Mouse (Mus musculus) hindbrain, embryonic 13.5 days (tissue): ENCODE results near the gene Paqr6. TPM values are rescaled to one million over a fixed set of nuclear protein-coding genes. Genes with fewer than 3 reads are reported as not detected.

Experiments
- ATAC-seq: fragments of 200-750 bp; cut with Nextera tagmentation; 2 replicates; pipeline ENCODE4 v1.8.0; 2017; ENCODE audit warnings: moderate TSS enrichment; ENCODE audit not compliant: low FRiP score
- H3K27ac ChIP-seq: fragments of 300-500 bp; sonication (generic); 2 replicates; pipeline ENCODE4 v1.5.1; 2015; ENCODE audit warnings: inconsistent platforms, mild to moderate bottlenecking, moderate library complexity
- H3K27me3 ChIP-seq: fragments of 300-500 bp; sonication (generic); 2 replicates; pipeline ENCODE4 v1.6.1; 2015; ENCODE audit warnings: mild to moderate bottlenecking, inconsistent platforms
- H3K36me3 ChIP-seq: fragments of 300-500 bp; sonication (generic); 2 replicates; pipeline ENCODE4 v1.6.1; 2015; ENCODE audit warnings: mild to moderate bottlenecking, inconsistent platforms
- H3K4me1 ChIP-seq: fragments of 300-500 bp; sonication (generic); replicated peaks from 2 replicates; pipeline ENCODE4 v1.6.1; 2015; ENCODE audit warnings: inconsistent platforms
- H3K4me2 ChIP-seq: fragments of 300-500 bp; sonication (generic); 2 replicates; pipeline ENCODE4 v1.6.1; 2015; ENCODE audit warnings: inconsistent platforms, mild to moderate bottlenecking, moderate library complexity
- H3K4me3 ChIP-seq: fragments of 300-500 bp; sonication (generic); 2 replicates; pipeline ENCODE4 v1.5.1; 2015; ENCODE audit warnings: mild to moderate bottlenecking, inconsistent platforms
- H3K9ac ChIP-seq: fragments of 300-500 bp; sonication (generic); 2 replicates; pipeline ENCODE4 v1.6.1; 2015; ENCODE audit warnings: mild to moderate bottlenecking, inconsistent platforms
- H3K9me3 ChIP-seq: fragments of 300-500 bp; sonication (generic); 2 replicates; pipeline ENCODE4 v1.6.1; 2016; ENCODE audit warnings: inconsistent platforms
- WGBS: fragments of 180-500 bp; shearing (Covaris S2); methylation state at CpG from one replicate; pipeline ENCODE4 v1.1.7; 2015; 5-methylcytosine and 5-hydroxymethylcytosine counted together
- polyA plus RNA-seq: library from polyadenylated mRNA; unstranded; fragments of >200 nt; fragmentation: Nextera tagmentation; extraction: Ambion mirVana; gene quantifications from 2 replicates; pipeline ENCODE4 v1.2.1, GENCODE M21; 2015

Paqr6 gene
- polyA plus RNA-seq, 1 experiment from 2014 or later, result 2.9 TPM

DNA sequence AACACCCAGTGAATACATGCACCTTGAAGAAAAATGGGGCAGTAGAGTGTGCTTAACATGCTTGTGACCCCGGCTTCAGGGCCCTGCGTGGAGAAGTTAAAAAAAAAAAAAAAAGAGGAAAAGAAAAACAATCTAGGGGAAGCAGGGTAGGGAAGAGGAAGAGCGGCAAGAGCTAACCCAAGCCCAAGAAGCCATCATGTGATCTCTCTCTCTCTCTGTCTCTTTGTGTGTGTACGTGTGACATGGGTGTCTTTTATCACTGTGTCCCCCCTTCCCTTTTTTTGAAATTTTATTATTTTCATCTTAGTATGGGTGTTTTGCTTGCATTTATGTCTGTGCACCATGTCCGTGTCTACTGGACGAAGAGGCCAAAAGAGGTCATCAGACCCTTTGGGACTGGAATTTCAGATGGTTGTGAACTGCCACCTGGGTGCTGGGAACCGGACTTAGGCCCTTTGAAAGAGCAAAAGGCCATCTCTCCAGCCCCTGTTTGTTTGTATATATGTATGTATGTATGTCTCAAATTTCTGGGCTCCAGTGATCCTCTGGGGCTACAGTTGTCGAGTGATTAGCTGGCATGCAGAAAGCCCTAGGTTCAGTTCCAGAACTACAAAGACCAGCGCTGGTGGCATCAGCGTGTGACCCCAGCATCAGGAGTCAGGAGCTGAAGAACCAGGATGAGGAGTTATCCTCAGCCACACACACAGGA lies 39.3 kb downstream of the Paqr6 start:
- peaks cover 5% of the 10 kb centered on the region for H3K4me1 ChIP-seq
- H3K9ac ChIP-seq, result no peak overlapping the region
- H3K36me3 ChIP-seq, result peaks cover 4% of the 10 kb centered on the region; the same call in 1 of the 2 replicates
- no peak overlapping the region for H3K27ac ChIP-seq
- ATAC-seq, result no peak
- 95% methylated on average over 10 of the region's 10 CpGs for WGBS
- no peak overlapping the region for H3K4me3 ChIP-seq
- no peaks in the 10 kb centered on the region for H3K9me3 ChIP-seq
- H3K27me3 ChIP-seq, result no peaks in the 10 kb centered on the region
- H3K4me2 ChIP-seq, result no peak overlapping the region

DNA sequence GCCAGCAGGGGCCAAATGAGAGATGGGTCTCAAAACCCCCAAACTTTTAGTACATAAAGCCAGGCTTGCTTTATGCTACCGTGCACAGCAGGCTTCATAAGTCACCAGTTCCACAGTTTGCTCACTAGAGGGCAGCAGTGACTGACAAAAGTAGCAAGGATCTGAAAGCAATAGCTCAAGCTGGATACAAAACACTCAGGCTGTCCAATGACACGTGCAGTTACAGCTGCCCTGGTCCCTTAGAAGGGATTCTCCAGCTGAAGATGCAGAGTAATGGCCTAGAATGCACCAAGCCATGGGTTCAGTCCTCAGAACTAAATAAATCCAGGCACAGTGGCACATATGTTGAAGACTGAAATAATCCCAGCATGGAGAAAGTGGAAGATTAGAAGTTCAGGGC lies 42.7 kb downstream of the Paqr6 start:
- WGBS, result 0% methylated on average over 2 of the region's 2 CpGs
- Histone ChIP-seq H3K27me3 (no peaks in the 10 kb centered on the region), H3K27ac (no peak overlapping the region), H3K4me3 (no peak overlapping the region), H3K4me1 (peaks cover 27% of the 10 kb centered on the region), H3K4me2 (no peak overlapping the region), H3K36me3 (peaks cover 12% of the 10 kb centered on the region), H3K9ac (0 out of 2 replicates have a peak overlapping the region, but pooled peaks have one; percentile 83), H3K9me3 (no peaks in the 10 kb centered on the region)
- 0 out of 2 replicates have a peak, but pooled peaks have one; percentile 21 for ATAC-seq

DNA sequence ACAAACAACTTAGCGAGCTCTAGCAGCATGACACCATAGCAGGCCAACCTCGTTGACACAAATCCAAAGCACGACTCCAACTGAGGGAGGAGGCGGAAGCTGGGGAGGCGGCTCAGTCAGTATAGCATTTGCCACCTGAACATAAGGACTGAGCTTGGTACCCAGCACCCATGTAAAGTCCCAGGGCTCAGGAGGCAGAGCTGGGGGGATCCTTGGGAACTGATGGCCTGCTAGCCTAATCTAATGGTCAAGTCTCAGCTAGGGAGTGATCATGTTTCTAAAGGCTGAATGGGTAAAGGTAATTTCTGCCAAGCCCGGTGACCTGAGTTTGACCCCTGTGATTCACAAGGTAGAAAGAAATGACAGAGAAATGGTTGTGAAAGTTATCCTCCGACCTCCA lies 43.1 kb downstream of the Paqr6 start:
- Histone ChIP-seq H3K27me3 (no peaks in the 10 kb centered on the region), H3K27ac (no peak overlapping the region), H3K4me3 (no peak overlapping the region), H3K4me1 (peaks cover 27% of the 10 kb centered on the region), H3K4me2 (no peak overlapping the region), H3K36me3 (peaks cover 16% of the 10 kb centered on the region), H3K9ac (0 out of 2 replicates have a peak overlapping the region, but pooled peaks have one; percentile 83), H3K9me3 (no peaks in the 10 kb centered on the region)
- ATAC-seq, result no peak
- 61% methylated on average over 7 of the region's 7 CpGs for WGBS

DNA sequence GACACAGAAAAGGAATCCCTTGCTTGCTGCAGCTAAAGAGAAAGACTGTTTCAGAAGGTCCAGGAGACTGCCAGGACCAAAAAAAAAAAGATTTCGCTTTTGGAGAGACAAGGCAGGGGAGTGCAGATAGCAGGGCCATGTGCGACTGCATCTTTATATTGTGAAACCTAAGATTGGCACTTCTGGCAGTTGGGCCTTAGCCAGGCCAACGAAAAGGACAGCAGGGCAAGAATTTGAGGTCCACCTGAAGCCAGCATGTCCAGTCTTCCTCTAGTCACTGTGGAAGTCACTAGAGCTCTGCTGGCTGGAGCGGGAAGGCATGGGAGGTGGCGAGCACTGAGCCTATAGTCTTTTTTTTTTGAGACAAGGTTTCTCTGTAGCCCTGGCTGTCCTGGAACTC lies 44.6 kb downstream of the Paqr6 start:
- Histone ChIP-seq H3K36me3 (peaks cover 30% of the 10 kb centered on the region), H3K4me2 (peak overlapping the region; percentile 76), H3K27me3 (no peaks in the 10 kb centered on the region), H3K4me1 (peaks cover 27% of the 10 kb centered on the region), H3K4me3 (peak overlapping the region; percentile 61), H3K9me3 (no peaks in the 10 kb centered on the region), H3K27ac (no peak overlapping the region), H3K9ac (peak overlapping the region; percentile 83)
- ATAC-seq, result no peak
- 67% methylated on average over 5 of the region's 5 CpGs for WGBS

DNA sequence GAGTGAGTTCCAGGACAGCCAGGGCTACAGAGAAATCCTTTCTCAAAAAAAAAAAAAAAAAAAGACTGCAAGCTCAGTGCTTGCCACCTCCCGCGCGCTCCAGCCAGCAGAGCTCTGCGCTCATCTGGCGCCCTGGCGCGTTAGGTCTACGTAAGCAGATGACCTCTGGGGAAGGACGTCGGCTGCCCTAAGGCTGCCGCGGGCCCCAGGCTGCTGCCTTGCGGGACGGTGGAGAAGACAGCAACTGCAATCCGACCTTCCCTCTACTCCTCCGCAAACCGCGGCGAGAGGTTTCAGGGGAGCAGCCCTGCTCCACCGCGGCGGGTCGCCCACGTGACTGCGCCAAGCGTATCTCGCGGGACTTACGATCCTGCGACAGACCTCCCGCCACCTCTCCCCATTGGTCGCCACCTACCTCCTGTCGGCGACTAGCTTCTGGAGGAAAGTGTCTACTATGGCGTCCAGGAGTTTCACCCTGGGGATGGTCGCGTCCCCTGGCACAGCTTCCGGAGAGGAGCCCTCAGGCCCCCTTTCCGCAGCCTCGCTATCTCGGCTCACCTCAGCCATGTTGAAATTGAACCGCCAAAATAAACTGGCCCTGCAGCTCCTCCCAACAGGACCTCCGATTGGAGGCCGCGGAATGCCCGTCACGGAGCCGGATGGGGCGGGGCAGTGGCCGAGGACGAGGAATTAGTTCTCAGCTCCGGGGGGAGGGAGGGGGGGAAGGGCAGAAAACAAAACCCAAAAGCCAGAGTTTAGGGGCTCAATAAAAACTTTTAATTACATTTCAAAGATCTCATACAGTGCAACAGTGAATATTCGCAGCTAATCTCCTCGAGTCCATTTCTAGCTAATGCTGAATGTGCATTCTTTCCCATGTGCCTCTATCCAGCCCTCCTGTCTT lies 45.6 kb downstream of the Paqr6 start, which contains the start of gene Pmf1:
Gene Pmf1, minus strand, starts transcription at position 591 of the 904 bp plus-strand sequence.
- Histone ChIP-seq H3K27ac (peak within 1 kb of the TSS; percentile 92), H3K36me3 (peaks cover 40% of the 10 kb centered on the region), H3K4me3 (peak within 1 kb of the TSS; percentile 61), H3K4me1 (peaks cover 27% of the 10 kb centered on the region), H3K9ac (peak within 1 kb of the TSS; percentile 83), H3K4me2 (peak within 1 kb of the TSS; percentile 76), H3K9me3 (no peaks in the 10 kb centered on the region), H3K27me3 (no peaks in the 10 kb centered on the region)
- WGBS, result under 1% methylated on average over 54 of the region's 54 CpGs
- peak; percentile 94 for ATAC-seq

DNA sequence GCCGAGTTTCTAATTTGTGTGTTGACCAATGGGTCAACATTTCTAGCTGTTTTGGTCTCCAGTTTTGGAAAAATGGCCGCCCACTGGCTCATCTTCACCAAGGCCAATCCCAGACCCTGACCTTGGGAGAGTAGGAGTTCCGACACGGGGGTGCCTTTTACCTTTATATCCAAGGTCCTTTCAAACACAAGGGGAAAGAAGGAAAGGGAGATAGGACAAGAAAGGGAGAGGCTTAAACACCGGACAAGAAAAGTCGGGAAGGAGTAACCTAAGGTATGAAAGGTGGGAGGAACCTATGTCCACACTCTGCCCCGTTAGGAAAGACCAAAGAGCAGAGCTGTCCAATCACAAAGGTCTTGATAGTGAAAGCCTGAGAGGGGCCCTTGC lies 46.3 kb downstream of the Paqr6 start:
- peak overlapping the region; percentile 83; the same call in 1 of the 2 replicates for H3K9ac ChIP-seq
- ATAC-seq, result no peak
- H3K4me2 ChIP-seq, result peak overlapping the region; percentile 76
- peaks cover 46% of the 10 kb centered on the region for H3K36me3 ChIP-seq
- H3K27me3 ChIP-seq, result no peaks in the 10 kb centered on the region
- 31% methylated on average over 7 of the region's 7 CpGs for WGBS
- peak overlapping the region; percentile 61 for H3K4me3 ChIP-seq
- H3K27ac ChIP-seq, result peak overlapping the region; percentile 92; the same call in 1 of the 2 replicates
- peaks cover 27% of the 10 kb centered on the region for H3K4me1 ChIP-seq
- H3K9me3 ChIP-seq, result no peaks in the 10 kb centered on the region

DNA sequence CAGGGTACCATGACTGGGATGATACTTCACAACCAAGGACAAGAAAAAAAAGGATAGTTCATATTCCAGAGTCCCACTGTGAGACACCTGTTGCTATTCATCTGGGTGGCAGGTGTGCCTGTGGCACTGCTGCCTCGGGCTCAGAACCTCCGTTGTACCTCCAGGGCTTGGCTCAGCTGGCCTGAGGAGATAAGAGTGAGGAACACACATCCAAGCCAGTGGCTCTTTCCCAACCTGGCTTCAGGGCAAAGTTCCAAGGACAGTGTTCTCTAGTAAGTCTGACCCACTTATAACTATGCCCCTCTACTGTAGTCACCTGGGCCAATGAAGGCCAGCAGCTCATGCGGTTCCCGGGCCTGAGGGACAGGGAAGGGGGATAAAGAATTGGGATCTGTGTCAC lies 47.3 kb downstream of the Paqr6 start:
- Histone ChIP-seq H3K4me3 (no peak overlapping the region), H3K9me3 (no peaks in the 10 kb centered on the region), H3K9ac (no peak overlapping the region), H3K36me3 (peaks cover 57% of the 10 kb centered on the region), H3K27me3 (no peaks in the 10 kb centered on the region), H3K4me1 (peaks cover 27% of the 10 kb centered on the region), H3K27ac (no peak overlapping the region), H3K4me2 (no peak overlapping the region)
- 89% methylated on average over 4 of the region's 4 CpGs for WGBS
- ATAC-seq, result no peak

DNA sequence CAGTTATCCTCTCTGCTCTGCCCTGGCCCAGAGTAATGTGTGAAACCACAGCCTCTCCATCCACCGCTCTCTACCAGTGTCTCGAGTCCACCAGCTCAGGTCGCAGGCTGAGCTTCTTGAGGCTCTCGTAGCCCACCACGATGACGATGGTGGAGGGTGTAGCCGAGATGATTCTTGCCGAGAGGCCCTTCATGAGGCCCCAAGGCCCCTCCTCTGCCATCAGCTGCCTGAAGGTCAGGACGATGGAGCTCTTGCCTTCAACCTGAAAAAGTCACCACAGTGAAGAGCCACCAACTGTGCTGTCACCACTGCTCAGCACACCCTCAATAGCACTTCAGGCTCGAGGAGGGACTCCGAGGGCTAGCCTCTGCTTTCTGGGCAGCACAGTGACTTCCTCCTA lies 48.3 kb downstream of the Paqr6 start:
- ATAC-seq, result no peak
- no peak overlapping the region for H3K4me2 ChIP-seq
- no peak overlapping the region for H3K9ac ChIP-seq
- H3K4me1 ChIP-seq, result peaks cover 27% of the 10 kb centered on the region
- WGBS, result 93% methylated on average over 11 of the region's 11 CpGs
- H3K4me3 ChIP-seq, result no peak overlapping the region
- no peaks in the 10 kb centered on the region for H3K9me3 ChIP-seq
- no peak overlapping the region for H3K27ac ChIP-seq
- H3K36me3 ChIP-seq, result peaks cover 65% of the 10 kb centered on the region
- H3K27me3 ChIP-seq, result no peaks in the 10 kb centered on the region

DNA sequence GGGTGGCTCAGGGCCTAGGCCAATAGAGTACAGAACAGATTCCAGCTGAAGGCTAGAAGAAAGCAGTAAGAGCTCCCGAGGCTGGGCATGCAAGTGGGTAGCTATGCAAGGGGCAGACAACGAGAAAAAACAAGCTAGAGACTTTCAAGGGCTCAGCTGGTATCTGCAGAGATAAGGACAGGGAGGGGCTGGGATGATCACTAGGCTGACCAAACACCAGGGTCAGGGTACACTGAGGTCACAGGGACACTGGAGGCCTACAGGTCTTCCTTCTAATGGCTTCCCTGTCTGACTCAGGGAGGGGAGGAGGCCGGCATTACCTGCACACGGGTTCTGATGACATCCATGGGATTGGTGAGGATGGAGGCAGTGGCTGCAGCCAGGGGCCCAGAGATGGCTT lies 51.3 kb downstream of the Paqr6 start:
- peak overlapping the region; percentile 3; the same call in 1 of the 2 replicates for H3K9ac ChIP-seq
- no peaks in the 10 kb centered on the region for H3K9me3 ChIP-seq
- peaks cover 25% of the 10 kb centered on the region for H3K4me1 ChIP-seq
- H3K27me3 ChIP-seq, result no peaks in the 10 kb centered on the region
- WGBS, result 89% methylated on average over 4 of the region's 4 CpGs
- no peak overlapping the region for H3K4me2 ChIP-seq
- H3K27ac ChIP-seq, result no peak overlapping the region
- no peak for ATAC-seq
- H3K36me3 ChIP-seq, result peaks cover 95% of the 10 kb centered on the region
- no peak overlapping the region for H3K4me3 ChIP-seq

DNA sequence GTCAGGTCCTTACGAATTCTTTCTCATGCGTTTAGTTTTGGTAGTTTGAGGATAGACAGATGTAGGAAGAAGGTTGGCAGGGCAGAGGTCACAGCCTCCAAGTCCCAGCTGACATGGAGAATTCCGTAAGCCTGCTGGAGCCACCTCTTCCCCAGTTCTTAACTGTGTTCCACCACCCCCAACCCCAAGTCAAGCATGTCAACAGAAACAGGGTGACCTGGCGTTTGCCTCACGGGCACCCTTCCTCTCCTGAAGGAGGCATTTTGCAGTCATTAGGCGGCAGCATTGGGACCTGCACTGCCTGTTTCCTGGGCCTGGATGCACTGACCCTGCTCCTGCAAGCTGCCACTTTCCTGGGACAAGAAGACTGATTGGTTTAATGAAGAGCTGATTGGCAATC lies 53.6 kb downstream of the Paqr6 start:
- Histone ChIP-seq H3K9me3 (no peaks in the 10 kb centered on the region), H3K27ac (no peak overlapping the region), H3K4me3 (no peak overlapping the region), H3K4me1 (peaks cover 36% of the 10 kb centered on the region), H3K27me3 (no peaks in the 10 kb centered on the region), H3K36me3 (peaks cover 85% of the 10 kb centered on the region), H3K4me2 (no peak overlapping the region), H3K9ac (no peak overlapping the region)
- 88% methylated on average over 6 of the region's 6 CpGs for WGBS
- ATAC-seq, result no peak
